10 mouse cellular contexts compared by ENCODE assay signal in the genomic region with DNA sequence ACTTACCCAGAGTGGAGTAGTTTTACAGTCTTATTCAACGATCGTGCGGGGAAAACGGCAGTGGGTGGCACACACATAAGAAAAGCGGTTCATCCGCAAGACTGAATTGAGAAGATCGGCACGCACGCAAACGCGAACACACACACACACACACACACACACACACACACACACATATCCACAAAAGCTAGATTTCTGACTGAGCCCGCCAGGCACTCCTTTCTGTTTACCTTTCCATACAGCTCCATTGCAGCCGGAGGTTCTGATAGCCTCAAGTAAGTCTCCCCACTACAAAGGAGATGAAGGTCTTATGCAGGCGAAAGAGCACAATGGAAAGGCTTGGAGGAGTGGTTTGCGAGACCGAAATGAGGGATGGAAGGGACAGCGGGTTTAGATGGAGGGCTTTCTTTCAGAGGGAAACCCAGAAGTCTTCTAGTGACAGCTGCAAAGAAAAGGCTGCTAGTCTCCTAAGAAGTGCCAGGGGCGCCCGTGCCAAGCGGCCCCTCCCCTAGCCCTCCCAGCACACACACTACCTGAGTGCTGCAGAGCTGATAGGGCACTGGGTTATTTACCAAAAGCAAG. TPM values are rescaled to one million over a fixed set of nuclear protein-coding genes. Genes with fewer than 3 reads are reported as not detected.
DNase-seq lines count a peak whose midpoint lies in the region; ATAC-seq lines count a peak whose summit lies in the region.
"Had no signal": no experiment of that assay in that cellular context is flagged by ENCODE, and none has a peak within 500 bp of the region (broad histone marks: within the 10 kb centered on the region; RNA-seq: fewer than 3 reads in every experiment).

Rab3c (minus strand) TSS at position 434 of the 582 bp plus-strand sequence.

- ATAC-seq in hindbrain, embryonic 11.5 days (ENCODE audit: low FRiP score): peak; percentile 54
- no peak for ATAC-seq in liver, embryonic 12.5 days

- H3K9me3 ChIP-seq in hindbrain, embryonic 11.5 days (ENCODE audit: control insufficient read depth, low read length): no peaks in the 10 kb centered on the region
- no peaks in the 10 kb centered on the region for H3K9me3 ChIP-seq in liver, embryonic 12.5 days (replicated peaks)

- no peaks in the 10 kb centered on the region for H3K36me3 ChIP-seq in hindbrain, embryonic 11.5 days (ENCODE audit: control insufficient read depth, insufficient read depth, low read length)
- no peaks in the 10 kb centered on the region for H3K36me3 ChIP-seq in liver, embryonic 12.5 days

- peak within 1 kb of the TSS; percentile 56 for H3K4me3 ChIP-seq in hindbrain, embryonic 11.5 days (ENCODE audit: low read depth, low read length)
- peak within 1 kb of the TSS; percentile 38 for H3K4me3 ChIP-seq in liver, embryonic 12.5 days

- no peaks in the 10 kb centered on the region for H3K27me3 ChIP-seq in hindbrain, embryonic 11.5 days (ENCODE audit: control insufficient read depth, insufficient read depth, low read length)
- peaks cover 22% of the 10 kb centered on the region for H3K27me3 ChIP-seq in liver, embryonic 12.5 days (replicated peaks)

- DNase-seq in layer of hippocampus, adult 11-12 months (ENCODE audit: low spot score): peak; percentile 10
- DNase-seq in layer of hippocampus, adult 9-10 months (ENCODE audit: low spot score): no peak
- peak; percentile 76 to 80 for DNase-seq in cerebellum, postnatal 10 days
- peak; percentile 64 for DNase-seq in hindbrain, embryonic 11.5 days (ENCODE audit: low spot score)
- peak; percentile 42 for DNase-seq in neural tube, embryonic 10.5 days (ENCODE audit: extremely low spot score, low spot score)
- no peak for DNase-seq in kidney, adult 8-10 months
- no peak for DNase-seq in gastrocnemius, adult 18-20 months (ENCODE audit: low spot score)

- WGBS in hindbrain, embryonic 11.5 days: under 1% methylated on average over 20 of the region's 20 CpGs
- WGBS in liver, embryonic 12.5 days (ENCODE audit: insufficient replicate concordance): 6% methylated on average over 20 of the region's 20 CpGs

- H3K9ac ChIP-seq in hindbrain, embryonic 11.5 days (ENCODE audit: low read depth, low read length): peak within 1 kb of the TSS; percentile 68
- H3K9ac ChIP-seq in liver, embryonic 12.5 days: no peak within 1 kb of the TSS

- H3K4me1 ChIP-seq in hindbrain, embryonic 11.5 days (replicated peaks; ENCODE audit: control insufficient read depth, insufficient read depth, low read length): no peaks in the 10 kb centered on the region
- 0 out of 2 replicates have a peak, but pooled peaks cover 4% of the 10 kb centered on the region for H3K4me1 ChIP-seq in liver, embryonic 12.5 days

- H3K4me2 ChIP-seq in hindbrain, embryonic 11.5 days (replicated peaks; ENCODE audit: low read depth, low read length): peak within 1 kb of the TSS; percentile 68
- H3K4me2 ChIP-seq in liver, embryonic 12.5 days: peak within 1 kb of the TSS; percentile 61

- peak within 1 kb of the TSS; percentile 79 for H3K27ac ChIP-seq in hindbrain, embryonic 11.5 days (ENCODE audit: low read depth, low read length)
- no peak within 1 kb of the TSS for H3K27ac ChIP-seq in liver, embryonic 12.5 days

RNA-seq across cellular contexts. Expression of gene Rab3c, which starts in this region (rescaled TPM):
- polyA plus RNA-seq in hindbrain, embryonic 11.5 days (2014; fragmentation: Nextera tagmentation; extraction: Ambion mirVana): 49.1 and 60.1 TPM in 2 replicates
- polyA plus RNA-seq in liver, embryonic 12.5 days (2016; fragmentation: Nextera tagmentation; extraction: Ambion mirVana): not detected in 2 replicates
- not detected for total RNA-seq in gastrocnemius, adult 18-20 months (2021)
- polyA plus RNA-seq: liver, adult 2 months; Patski had no signal

Comparison
In these comparisons a context has a peak if more than half of its experiments do, and no peak if none do; other contexts are left out.
1. RNA of gene Rab3c (polyA plus RNA-seq): 49.1 to 60.1 TPM in hindbrain, embryonic 11.5 days; not detected in liver, embryonic 12.5 days; every median in the first group is over 10 times any median in the second.
2. DNase-seq: peak in layer of hippocampus, adult 11-12 months (single experiment), cerebellum, postnatal 10 days (2 of 2), hindbrain, embryonic 11.5 days (single experiment) and neural tube, embryonic 10.5 days (single experiment); none in layer of hippocampus, adult 9-10 months (single experiment), kidney, adult 8-10 months (0 of 2) and gastrocnemius, adult 18-20 months (single experiment).